Mouse (Mus musculus) intestine, postnatal 0 days (tissue): ENCODE data around the gene Evpl. TPM values are rescaled to one million over a fixed set of nuclear protein-coding genes. Genes with fewer than 3 reads are reported as not detected.

ENCODE experiments used
- ATAC-seq: fragments of 200-750 bp; cut with Nextera tagmentation; 2 replicates; pipeline ENCODE4 v1.8.0; 2017; ENCODE audit warnings: mild to moderate bottlenecking, moderate TSS enrichment, moderate library complexity
- H3K27ac ChIP-seq: fragments of 300-500 bp; sonication (generic); 2 replicates; pipeline ENCODE4 v1.5.1; 2014; ENCODE audit warnings: mild to moderate bottlenecking, low read depth, low read length, moderate library complexity
- H3K27me3 ChIP-seq: fragments of 300-500 bp; sonication (generic); replicated peaks from 2 replicates; pipeline ENCODE4 v1.6.1; 2014; ENCODE audit warnings: low read length, mixed read lengths; ENCODE audit not compliant: control insufficient read depth, insufficient read depth
- H3K36me3 ChIP-seq: fragments of 300-500 bp; sonication (generic); 2 replicates; pipeline ENCODE4 v1.6.1; 2014; ENCODE audit warnings: mild to moderate bottlenecking, moderate library complexity; ENCODE audit not compliant: control insufficient read depth, insufficient read depth
- H3K4me1 ChIP-seq: fragments of 300-500 bp; sonication (generic); replicated peaks from 2 replicates; pipeline ENCODE4 v1.6.1; 2014; ENCODE audit warnings: antibody characterized with exemption, low read length, mixed read lengths; ENCODE audit not compliant: control insufficient read depth, insufficient read depth
- H3K4me2 ChIP-seq: fragments of 300-500 bp; sonication (generic); replicated peaks from 2 replicates; pipeline ENCODE4 v1.6.1; 2014; ENCODE audit warnings: low read depth, mild to moderate bottlenecking, moderate library complexity
- H3K4me3 ChIP-seq: fragments of 300-500 bp; sonication (generic); 2 replicates; pipeline ENCODE4 v1.5.1; 2014; ENCODE audit warnings: low read depth, low read length
- H3K9ac ChIP-seq: fragments of 300-500 bp; sonication (generic); 2 replicates; pipeline ENCODE4 v1.6.1; 2014; ENCODE audit warnings: mild to moderate bottlenecking, low read depth, low read length
- H3K9me3 ChIP-seq: fragments of 300-500 bp; sonication (generic); 2 replicates; pipeline ENCODE4 v1.6.1; 2016; ENCODE audit warnings: mixed run types; ENCODE audit not compliant: control insufficient read depth
- CTCF ChIP-seq: sonication (generic); IDR thresholded peaks from 2 replicates; pipeline ENCODE4 v1.5.1; 2016; ENCODE audit warnings: low read depth, mild to moderate bottlenecking, control low read depth, antibody characterized with exemption, moderate library complexity
- WGBS: fragments of 180-500 bp; shearing (Covaris S2); extraction: QIAGEN DNeasy Blood & Tissue Kit; methylation state at CpG from one replicate; pipeline ENCODE4 v1.1.7; 2014; 5-methylcytosine and 5-hydroxymethylcytosine counted together
- polyA plus RNA-seq: library from polyadenylated mRNA; unstranded; fragments of >200 nt; fragmentation: Nextera tagmentation; extraction: Ambion mirVana; gene quantifications from 2 replicates; pipeline ENCODE4 v1.2.1, GENCODE M21; 2015

The Evpl gene
- polyA plus RNA-seq = 1.2 and 1.3 TPM in 2 replicates

DNA sequence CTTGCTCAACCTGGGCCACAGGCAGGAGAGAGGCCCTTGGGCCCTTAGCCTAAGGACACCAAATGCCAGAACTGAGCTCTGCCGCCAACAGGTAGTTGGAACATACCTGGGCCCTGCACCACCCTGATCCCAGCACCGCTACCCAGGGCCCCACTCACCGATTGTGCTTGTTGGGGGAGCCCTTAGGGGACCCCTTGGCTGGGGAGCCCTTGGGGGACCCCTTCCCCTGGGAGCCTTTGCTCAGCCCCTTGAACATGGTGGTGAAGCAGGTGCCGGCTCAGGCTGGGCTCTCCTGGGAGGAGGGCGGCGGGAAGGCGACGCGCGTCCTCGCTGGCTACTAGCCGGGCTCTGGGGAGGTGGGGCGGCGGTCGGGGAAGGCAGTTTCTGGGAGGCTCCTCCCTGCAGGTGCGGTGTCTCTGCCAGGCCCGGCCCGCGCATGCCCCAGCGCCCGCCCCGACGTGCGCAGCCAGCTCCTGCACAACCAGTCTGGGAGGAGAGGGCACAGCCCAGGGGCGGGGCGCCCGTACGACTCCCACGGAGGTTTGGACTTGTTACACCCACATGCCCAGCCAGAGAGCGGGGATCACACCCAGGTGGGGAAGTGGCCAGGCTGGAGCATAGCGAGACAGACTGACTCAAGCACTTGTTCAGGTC lies at the start of gene Evpl:
TSS of gene Evpl (minus strand) at position 336 of the 654 bp plus-strand sequence.
- H3K27ac ChIP-seq = no peak within 1 kb of the TSS
- 11% methylated on average over 31 of the region's 31 CpGs for WGBS
- no peak for TF ChIP-seq CTCF

DNA sequence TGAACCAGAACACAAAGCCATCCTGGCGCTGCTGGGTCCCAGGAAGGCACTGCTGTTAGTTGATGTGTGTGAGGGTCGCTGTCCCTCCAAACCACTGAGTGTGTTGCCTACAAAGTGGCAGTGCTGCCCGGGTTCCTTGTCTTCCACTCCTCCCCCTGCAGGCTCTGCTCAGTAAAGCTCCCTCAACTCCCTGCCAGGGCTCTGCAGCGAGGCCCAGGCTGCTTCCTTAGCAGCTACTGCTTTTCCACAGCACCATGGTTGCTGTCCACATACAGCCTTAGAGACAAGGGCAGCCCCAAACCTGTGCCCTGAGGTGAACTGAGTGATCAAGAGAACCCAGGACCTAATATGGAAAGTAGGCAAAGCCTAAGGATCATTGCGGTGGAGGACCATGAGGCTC lies 49.5 kb upstream of the Evpl start:
- H3K4me2 ChIP-seq = no peak overlapping the region
- no peak overlapping the region; the same call in 1 of the 2 replicates for H3K27ac ChIP-seq
- ATAC-seq = no peak
- peaks cover 27% of the 10 kb centered on the region for H3K27me3 ChIP-seq
- TF ChIP-seq CTCF = no peak
- H3K9me3 ChIP-seq = no peaks in the 10 kb centered on the region
- no peak overlapping the region for H3K9ac ChIP-seq
- no peaks in the 10 kb centered on the region for H3K4me1 ChIP-seq
- peaks cover 34% of the 10 kb centered on the region for H3K36me3 ChIP-seq
- H3K4me3 ChIP-seq = no peak overlapping the region
- WGBS = 76% methylated on average over 5 of the region's 5 CpGs

More for the DNA sequence above, at the start of gene Evpl:
- peak within 1 kb of the TSS; percentile 31 for H3K4me3 ChIP-seq
- H3K9me3 ChIP-seq = no peaks in the 10 kb centered on the region
- H3K4me2 ChIP-seq = peak within 1 kb of the TSS; percentile 69
- peaks cover 7% of the 10 kb centered on the region for H3K4me1 ChIP-seq
- no peaks in the 10 kb centered on the region for H3K27me3 ChIP-seq
- peak; percentile 94 for ATAC-seq
- H3K36me3 ChIP-seq = no peaks in the 10 kb centered on the region
- H3K9ac ChIP-seq = 0 out of 2 replicates have a peak within 1 kb of the TSS, but pooled peaks have one; percentile 34

DNA sequence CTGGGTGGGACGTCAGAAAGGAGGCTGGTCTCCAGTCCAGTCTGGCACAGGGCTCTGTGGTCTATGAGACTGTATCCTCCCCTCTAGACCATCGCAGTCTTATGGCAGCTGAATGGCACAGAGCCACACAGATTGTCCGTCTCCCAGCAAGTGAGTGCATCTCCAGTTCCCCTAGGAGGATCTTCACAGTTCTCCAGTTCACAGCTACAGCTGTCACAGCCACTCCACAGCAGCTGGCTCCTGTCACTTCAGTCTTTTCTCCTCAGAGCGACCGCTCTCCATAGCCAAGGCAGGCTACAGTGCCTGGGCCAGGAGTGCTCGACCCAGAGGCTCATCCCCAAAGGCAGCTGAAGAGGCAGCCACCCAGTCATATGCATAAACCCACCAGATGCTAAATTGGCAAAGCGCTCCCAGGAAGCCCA lies 47.9 kb upstream of the Evpl start:
- 61% methylated on average over 7 of the region's 7 CpGs for WGBS
- no peaks in the 10 kb centered on the region for H3K9me3 ChIP-seq
- H3K9ac ChIP-seq = no peak overlapping the region
- ATAC-seq = no peak
- H3K36me3 ChIP-seq = peaks cover 21% of the 10 kb centered on the region
- no peak overlapping the region for H3K27ac ChIP-seq
- H3K4me1 ChIP-seq = no peaks in the 10 kb centered on the region
- no peak overlapping the region for H3K4me2 ChIP-seq
- TF ChIP-seq CTCF = no peak
- no peak overlapping the region for H3K4me3 ChIP-seq
- peaks cover 42% of the 10 kb centered on the region for H3K27me3 ChIP-seq

DNA sequence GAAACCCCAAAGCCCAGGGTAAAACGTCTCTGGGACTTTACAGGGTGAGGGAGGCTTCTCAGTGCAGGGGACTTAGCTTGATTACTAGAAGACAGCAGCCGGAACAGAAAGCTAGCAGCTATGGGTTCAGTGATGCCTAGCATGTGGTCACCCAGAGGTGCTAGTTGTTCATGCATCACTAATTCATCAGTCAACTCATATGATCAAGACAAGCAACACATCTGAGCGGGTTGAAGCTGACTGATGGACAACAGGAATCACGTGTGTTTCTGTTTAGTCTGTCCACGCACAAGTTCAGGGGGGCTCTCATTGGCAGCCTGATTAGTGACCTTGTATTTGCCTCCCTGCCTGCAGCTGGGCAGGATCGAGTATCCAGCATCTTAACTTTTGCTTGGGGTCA lies 46.1 kb upstream of the Evpl start:
- no peak overlapping the region for H3K4me3 ChIP-seq
- no peak overlapping the region for H3K27ac ChIP-seq
- H3K9ac ChIP-seq = no peak overlapping the region
- no peak for ATAC-seq
- TF ChIP-seq CTCF = no peak
- no peak overlapping the region for H3K4me2 ChIP-seq
- WGBS = 45% methylated on average over 6 of the region's 6 CpGs
- H3K27me3 ChIP-seq = peaks cover 52% of the 10 kb centered on the region
- H3K9me3 ChIP-seq = no peaks in the 10 kb centered on the region
- peaks cover 8% of the 10 kb centered on the region for H3K36me3 ChIP-seq
- H3K4me1 ChIP-seq = no peaks in the 10 kb centered on the region

DNA sequence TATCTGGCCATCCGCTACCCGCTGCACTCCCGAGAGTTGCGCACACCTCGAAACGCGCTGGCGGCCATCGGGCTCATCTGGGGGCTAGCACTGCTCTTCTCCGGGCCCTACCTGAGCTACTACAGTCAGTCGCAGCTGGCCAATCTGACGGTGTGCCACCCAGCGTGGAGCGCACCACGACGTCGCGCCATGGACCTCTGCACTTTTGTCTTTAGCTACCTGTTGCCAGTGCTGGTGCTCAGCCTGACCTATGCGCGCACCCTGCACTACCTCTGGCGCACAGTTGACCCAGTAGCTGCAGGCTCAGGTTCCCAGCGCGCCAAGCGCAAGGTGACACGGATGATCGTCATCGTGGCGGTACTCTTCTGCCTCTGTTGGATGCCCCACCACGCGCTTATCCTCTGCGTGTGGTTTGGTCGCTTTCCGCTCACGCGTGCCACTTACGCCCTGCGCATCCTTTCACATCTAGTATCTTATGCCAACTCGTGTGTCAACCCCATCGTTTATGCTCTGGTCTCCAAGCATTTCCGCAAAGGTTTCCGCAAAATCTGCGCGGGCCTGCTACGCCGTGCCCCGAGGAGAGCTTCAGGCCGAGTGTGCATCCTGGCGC lies 45.1 kb upstream of the Evpl start:
- Histone ChIP-seq H3K4me2 (no peak overlapping the region), H3K27ac (no peak overlapping the region), H3K9me3 (no peaks in the 10 kb centered on the region), H3K36me3 (no peaks in the 10 kb centered on the region; the same call in 1 of the 2 replicates), H3K4me1 (no peaks in the 10 kb centered on the region), H3K4me3 (no peak overlapping the region), H3K9ac (no peak overlapping the region), H3K27me3 (peaks cover 52% of the 10 kb centered on the region)
- 9% methylated on average over 48 of the region's 48 CpGs for WGBS
- ATAC-seq = no peak
- no peak for TF ChIP-seq CTCF

DNA sequence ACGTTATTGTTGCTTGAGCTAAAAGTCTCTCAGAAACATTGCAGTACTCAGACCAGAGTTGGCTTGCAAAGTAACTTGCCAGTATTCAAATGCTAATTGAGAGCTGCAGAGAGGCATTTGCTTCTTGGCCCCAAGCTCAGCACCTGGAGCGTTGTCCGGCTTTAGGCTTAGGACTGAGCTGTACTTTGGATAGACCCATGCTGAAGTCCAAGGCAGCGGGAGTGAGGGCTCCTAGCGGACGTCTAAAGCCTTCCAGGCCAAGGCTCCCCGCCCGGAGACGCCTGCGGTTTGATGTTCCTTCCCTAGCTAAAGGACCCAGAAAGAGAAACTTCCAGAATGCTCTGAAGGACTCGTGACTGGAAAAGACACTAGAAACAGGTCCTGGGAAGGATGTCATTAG lies 44.2 kb upstream of the Evpl start:
- Histone ChIP-seq H3K4me2 (peak overlapping the region; percentile 63), H3K9me3 (no peaks in the 10 kb centered on the region), H3K27me3 (peaks cover 52% of the 10 kb centered on the region), H3K27ac (no peak overlapping the region), H3K4me3 (peak overlapping the region; percentile 9; the same call in 1 of the 2 replicates), H3K36me3 (no peaks in the 10 kb centered on the region; the same call in 1 of the 2 replicates), H3K4me1 (no peaks in the 10 kb centered on the region), H3K9ac (no peak overlapping the region)
- no peak for ATAC-seq
- 3% methylated on average over 11 of the region's 11 CpGs for WGBS
- peak; percentile 50 for TF ChIP-seq CTCF
